Mouse (Mus musculus): ENCODE results near the gene Ywhah.

Gene Ywhah

DNA sequence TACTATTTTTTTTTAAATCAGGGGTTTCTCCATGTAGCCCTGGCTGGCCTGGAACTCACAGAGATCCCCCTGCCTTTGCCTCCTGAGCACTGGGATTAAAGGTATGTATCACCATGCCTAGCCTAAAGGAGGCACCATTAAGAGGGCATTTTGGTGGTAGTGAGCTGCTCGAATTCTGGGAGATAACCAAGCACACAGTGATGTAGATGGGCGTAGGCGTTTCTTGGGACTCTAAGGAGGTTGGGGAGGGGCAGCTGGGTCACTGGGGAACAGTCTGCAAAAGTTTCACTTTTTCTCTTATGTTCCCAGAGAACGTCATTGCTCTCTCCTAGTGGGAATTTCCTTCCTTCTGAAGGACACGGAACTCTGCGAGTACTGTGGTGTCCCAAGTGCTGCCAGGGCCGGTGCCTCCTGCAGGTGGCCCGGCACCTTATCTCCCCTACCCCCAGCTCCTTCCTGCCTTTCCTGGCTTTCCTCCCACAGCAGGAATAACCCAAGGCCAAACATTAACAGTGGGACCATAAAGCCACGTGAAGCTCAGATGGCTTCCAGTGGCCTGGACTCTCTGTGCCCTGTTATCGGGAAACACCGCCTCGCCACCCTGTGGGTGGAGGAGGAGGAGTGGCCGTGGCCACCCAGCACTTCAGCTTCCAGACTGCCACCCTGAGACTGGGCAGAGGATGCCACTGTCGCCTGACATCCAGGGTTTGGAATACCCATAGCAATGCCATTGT lies 34.4 kb downstream of the Ywhah start:
- DNase-seq: no peak

DNA sequence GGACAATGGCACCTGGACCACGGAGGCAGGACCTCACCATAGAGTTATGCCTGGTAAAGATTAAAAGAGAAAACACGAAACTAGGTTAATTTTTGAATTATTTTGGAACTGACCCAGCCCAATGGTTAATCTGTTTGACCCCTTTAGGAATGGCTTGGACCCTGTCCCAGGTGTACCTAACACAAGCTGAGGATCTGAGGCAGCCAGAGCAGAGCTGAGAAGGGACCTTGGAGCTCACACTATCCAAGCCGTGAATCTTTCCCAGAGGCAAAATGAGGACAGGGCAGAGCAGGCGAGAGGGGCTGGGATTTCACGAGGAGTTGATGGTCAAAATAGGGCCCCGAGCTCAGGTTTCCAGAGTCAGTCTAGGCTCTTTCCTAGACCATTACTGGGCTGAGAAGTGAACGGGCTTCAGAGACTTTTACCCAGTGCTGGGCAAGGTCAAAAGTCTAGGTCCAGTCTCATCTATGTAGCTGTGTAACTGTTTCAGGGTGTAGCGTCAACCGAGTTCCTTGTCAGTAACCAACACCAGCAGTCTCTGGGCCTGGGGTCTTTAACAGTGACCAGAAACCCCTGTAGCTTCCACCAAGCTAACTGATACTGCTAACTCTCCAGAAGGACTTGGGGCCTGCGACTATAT lies 37.6 kb downstream of the Ywhah start:
- no peak for DNase-seq

DNA sequence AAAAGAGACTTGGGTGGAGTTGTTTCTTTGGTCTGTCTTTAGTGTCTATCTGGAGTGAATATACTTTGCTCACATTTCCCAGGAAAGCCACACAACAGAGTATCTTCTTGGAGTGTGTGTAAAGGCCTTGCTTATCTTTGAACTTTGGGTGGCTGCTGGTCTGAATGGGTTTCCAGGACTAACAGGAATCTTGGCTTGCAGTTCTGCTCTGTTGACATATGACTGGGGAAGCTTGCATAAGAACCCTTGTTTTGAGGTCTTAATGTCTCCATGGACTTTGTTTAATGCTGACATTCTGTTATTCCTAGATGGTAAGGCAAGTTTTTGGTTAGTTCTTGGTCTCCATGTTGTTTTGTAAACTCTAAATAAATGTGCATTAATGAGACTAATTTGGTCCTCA lies 51.5 kb downstream of the Ywhah start:
- no peak for DNase-seq

DNA sequence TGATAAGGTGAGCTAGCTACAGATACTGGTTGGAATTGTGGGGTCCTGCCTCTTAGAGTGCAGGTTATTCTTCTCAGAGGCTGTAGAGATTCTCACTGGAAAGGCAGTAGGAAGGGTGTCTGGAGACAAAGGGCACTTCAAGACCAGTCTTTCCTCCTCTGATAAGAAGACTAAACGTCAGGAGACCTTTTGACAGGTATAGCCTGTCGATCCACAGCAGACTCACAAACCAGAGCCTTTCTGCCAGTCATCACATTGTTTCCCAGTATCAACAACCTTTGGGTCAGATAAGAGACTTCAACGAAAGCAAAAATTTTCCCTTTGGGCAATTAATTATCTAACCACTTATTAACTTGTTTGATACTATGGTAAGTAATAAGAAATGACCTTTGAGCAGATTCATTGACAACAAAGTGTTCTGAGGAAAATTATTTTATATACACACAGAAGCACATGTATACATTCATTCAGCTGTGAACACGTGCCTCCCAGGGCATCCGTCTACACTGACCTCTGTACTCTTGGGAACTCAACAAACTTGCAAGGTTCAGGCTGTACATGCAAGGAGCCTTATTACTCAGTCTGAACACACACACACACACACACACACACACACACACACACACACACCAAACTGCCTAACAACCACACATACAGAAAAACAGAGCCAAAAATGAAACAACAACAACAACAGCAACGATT lies 58.0 kb downstream of the Ywhah start:
- DNase-seq: no peak
